Mouse (Mus musculus) intestine, postnatal 0 days (tissue): ENCODE measurements around the gene En1. TPM values are rescaled to one million over a fixed set of nuclear protein-coding genes. Genes with fewer than 3 reads are reported as not detected.

Experiments used
- ATAC-seq: fragments of 200-750 bp; cut with Nextera tagmentation; 2 replicates; pipeline ENCODE4 v1.8.0; 2017; ENCODE audit warnings: mild to moderate bottlenecking, moderate TSS enrichment, moderate library complexity
- H3K27ac ChIP-seq: fragments of 300-500 bp; sonication (generic); 2 replicates; pipeline ENCODE4 v1.5.1; 2014; ENCODE audit warnings: mild to moderate bottlenecking, low read depth, low read length, moderate library complexity
- H3K27me3 ChIP-seq: fragments of 300-500 bp; sonication (generic); replicated peaks from 2 replicates; pipeline ENCODE4 v1.6.1; 2014; ENCODE audit warnings: low read length, mixed read lengths; ENCODE audit not compliant: control insufficient read depth, insufficient read depth
- H3K36me3 ChIP-seq: fragments of 300-500 bp; sonication (generic); 2 replicates; pipeline ENCODE4 v1.6.1; 2014; ENCODE audit warnings: mild to moderate bottlenecking, moderate library complexity; ENCODE audit not compliant: control insufficient read depth, insufficient read depth
- H3K4me1 ChIP-seq: fragments of 300-500 bp; sonication (generic); replicated peaks from 2 replicates; pipeline ENCODE4 v1.6.1; 2014; ENCODE audit warnings: antibody characterized with exemption, low read length, mixed read lengths; ENCODE audit not compliant: control insufficient read depth, insufficient read depth
- H3K4me2 ChIP-seq: fragments of 300-500 bp; sonication (generic); replicated peaks from 2 replicates; pipeline ENCODE4 v1.6.1; 2014; ENCODE audit warnings: low read depth, mild to moderate bottlenecking, moderate library complexity
- H3K4me3 ChIP-seq: fragments of 300-500 bp; sonication (generic); 2 replicates; pipeline ENCODE4 v1.5.1; 2014; ENCODE audit warnings: low read depth, low read length
- H3K9ac ChIP-seq: fragments of 300-500 bp; sonication (generic); 2 replicates; pipeline ENCODE4 v1.6.1; 2014; ENCODE audit warnings: mild to moderate bottlenecking, low read depth, low read length
- H3K9me3 ChIP-seq: fragments of 300-500 bp; sonication (generic); 2 replicates; pipeline ENCODE4 v1.6.1; 2016; ENCODE audit warnings: mixed run types; ENCODE audit not compliant: control insufficient read depth
- CTCF ChIP-seq: sonication (generic); IDR thresholded peaks from 2 replicates; pipeline ENCODE4 v1.5.1; 2016; ENCODE audit warnings: low read depth, mild to moderate bottlenecking, control low read depth, antibody characterized with exemption, moderate library complexity
- WGBS: fragments of 180-500 bp; shearing (Covaris S2); extraction: QIAGEN DNeasy Blood & Tissue Kit; methylation state at CpG from one replicate; pipeline ENCODE4 v1.1.7; 2014; 5-methylcytosine and 5-hydroxymethylcytosine counted together
- polyA plus RNA-seq: library from polyadenylated mRNA; unstranded; fragments of >200 nt; fragmentation: Nextera tagmentation; extraction: Ambion mirVana; gene quantifications from 2 replicates; pipeline ENCODE4 v1.2.1, GENCODE M21; 2015

Gene En1
- not detected in 2 replicates for polyA plus RNA-seq

GRCm38 (mm10) chr1:120602031-120602730 lies at the start of gene En1:
Gene En1, plus strand, starts transcription at chr1:120602418.
- H3K9ac ChIP-seq, result no peak within 1 kb of the TSS
- WGBS, result 2% methylated on average over 35 of the region's 35 CpGs
- no peak for TF ChIP-seq CTCF
- no peak for ATAC-seq
- H3K27ac ChIP-seq, result no peak within 1 kb of the TSS
- no peaks in the 10 kb centered on the region for H3K9me3 ChIP-seq
- peaks cover 97% of the 10 kb centered on the region for H3K27me3 ChIP-seq
- H3K4me3 ChIP-seq, result peak within 1 kb of the TSS; percentile 43
- H3K36me3 ChIP-seq, result no peaks in the 10 kb centered on the region
- peak within 1 kb of the TSS; percentile 74 for H3K4me2 ChIP-seq
- 0 out of 2 replicates have a peak, but pooled peaks cover 3% of the 10 kb centered on the region for H3K4me1 ChIP-seq

- no peak for ATAC-seq
- Histone ChIP-seq H3K9me3 (no peaks in the 10 kb centered on the region), H3K36me3 (no peaks in the 10 kb centered on the region), H3K4me1 (no peaks in the 10 kb centered on the region), H3K27ac (no peak overlapping the region), H3K9ac (no peak overlapping the region), H3K27me3 (no peaks in the 10 kb centered on the region), H3K4me2 (no peak overlapping the region), H3K4me3 (no peak overlapping the region)
- no peak for TF ChIP-seq CTCF
- WGBS, result 70% methylated on average over 15 of the region's 15 CpGs
Observed at GRCm38 (mm10) chr1:120556926-120557846, 45.0 kb upstream of the En1 start.

GRCm38 (mm10) chr1:120558341-120559285 lies 43.6 kb upstream of the En1 start:
- Histone ChIP-seq H3K4me2 (no peak overlapping the region), H3K27ac (no peak overlapping the region), H3K36me3 (no peaks in the 10 kb centered on the region), H3K9ac (no peak overlapping the region), H3K27me3 (no peaks in the 10 kb centered on the region), H3K9me3 (no peaks in the 10 kb centered on the region), H3K4me1 (no peaks in the 10 kb centered on the region), H3K4me3 (no peak overlapping the region)
- TF ChIP-seq CTCF, result no peak
- WGBS, result 62% methylated on average over 9 of the region's 9 CpGs
- no peak for ATAC-seq

GRCm38 (mm10) chr1:120559911-120560310 lies 42.3 kb upstream of the En1 start:
- H3K4me1 ChIP-seq, result no peaks in the 10 kb centered on the region
- TF ChIP-seq CTCF, result no peak
- no peak overlapping the region for H3K4me3 ChIP-seq
- H3K36me3 ChIP-seq, result no peaks in the 10 kb centered on the region
- no peak for ATAC-seq
- no peak overlapping the region for H3K27ac ChIP-seq
- 88% methylated on average over 5 of the region's 5 CpGs for WGBS
- H3K27me3 ChIP-seq, result no peaks in the 10 kb centered on the region
- no peaks in the 10 kb centered on the region for H3K9me3 ChIP-seq
- H3K4me2 ChIP-seq, result no peak overlapping the region
- H3K9ac ChIP-seq, result no peak overlapping the region

GRCm38 (mm10) chr1:120581306-120581705 lies 20.9 kb upstream of the En1 start:
- 66% methylated on average over 4 of the region's 4 CpGs for WGBS
- Histone ChIP-seq H3K4me1 (no peaks in the 10 kb centered on the region), H3K4me3 (no peak overlapping the region), H3K9ac (no peak overlapping the region), H3K4me2 (no peak overlapping the region), H3K27me3 (no peaks in the 10 kb centered on the region), H3K27ac (no peak overlapping the region), H3K36me3 (no peaks in the 10 kb centered on the region), H3K9me3 (no peaks in the 10 kb centered on the region)
- ATAC-seq, result no peak
- TF ChIP-seq CTCF, result no peak
